Mouse (Mus musculus) stomach, postnatal 0 days (tissue): ENCODE measurements around the gene Mgat1. TPM values are rescaled to one million over a fixed set of nuclear protein-coding genes. Genes with fewer than 3 reads are reported as not detected.

Source experiments
- ATAC-seq: fragments of 200-750 bp; cut with Nextera tagmentation; 2 replicates; pipeline ENCODE4 v1.8.0; 2017; ENCODE audit not compliant: low FRiP score, low TSS enrichment
- DNase-seq: peaks from one replicate; pipeline ENCODE4 v3.0.0-alpha.2; 2016; ENCODE audit warnings: low spot score
- H3K27ac ChIP-seq: fragments of 300-500 bp; sonication (generic); replicated peaks from 2 replicates; pipeline ENCODE4 v1.5.1; 2014; ENCODE audit warnings: mild to moderate bottlenecking, control low read depth
- H3K27me3 ChIP-seq: fragments of 300-500 bp; sonication (generic); 2 replicates; pipeline ENCODE4 v1.6.1; 2014; ENCODE audit warnings: low read length; ENCODE audit not compliant: control insufficient read depth, insufficient read depth
- H3K36me3 ChIP-seq: fragments of 300-500 bp; sonication (generic); 2 replicates; pipeline ENCODE4 v1.6.1; 2014; ENCODE audit warnings: low read length, mixed read lengths; ENCODE audit not compliant: control insufficient read depth, insufficient read depth
- H3K4me1 ChIP-seq: fragments of 300-500 bp; sonication (generic); replicated peaks from 2 replicates; pipeline ENCODE4 v1.6.1; 2014; ENCODE audit warnings: antibody characterized with exemption; ENCODE audit not compliant: control insufficient read depth, insufficient read depth
- H3K4me2 ChIP-seq: fragments of 300-500 bp; sonication (generic); replicated peaks from 2 replicates; pipeline ENCODE4 v1.6.1; 2014; ENCODE audit warnings: low read depth, mild to moderate bottlenecking, control low read depth, moderate library complexity
- H3K4me3 ChIP-seq: fragments of 300-500 bp; sonication (generic); 2 replicates; pipeline ENCODE4 v1.5.1; 2014; ENCODE audit warnings: low read depth, low read length, control low read depth
- H3K9ac ChIP-seq: fragments of 300-500 bp; sonication (generic); 2 replicates; pipeline ENCODE4 v1.6.1; 2014; ENCODE audit warnings: mild to moderate bottlenecking, low read length, control low read depth, mixed read lengths
- H3K9me3 ChIP-seq: fragments of 300-500 bp; sonication (generic); 2 replicates; pipeline ENCODE4 v1.6.1; 2016; ENCODE audit warnings: low read length; ENCODE audit not compliant: control insufficient read depth
- CTCF ChIP-seq: IDR thresholded peaks from 2 replicates; pipeline ENCODE4 v1.5.1; 2016; ENCODE audit warnings: antibody characterized with exemption, low read depth, mild to moderate bottlenecking, moderate library complexity
- EP300 ChIP-seq: optimal IDR thresholded peaks from 2 replicates; pipeline ENCODE3; 2016; ENCODE audit warnings: antibody characterized with exemption
- WGBS: fragments of 180-500 bp; shearing (Covaris S2); extraction: QIAGEN DNeasy Blood & Tissue Kit; methylation state at CpG from one replicate; pipeline ENCODE4 v1.1.7; 2014; 5-methylcytosine and 5-hydroxymethylcytosine counted together
- polyA plus RNA-seq: library from polyadenylated mRNA; unstranded; fragments of >200 nt; fragmentation: Nextera tagmentation; extraction: Ambion mirVana; gene quantifications from 2 replicates; pipeline ENCODE4 v1.2.1, GENCODE M21; 2015

The Mgat1 gene
- polyA plus RNA-seq, 1 experiment from 2014 or later, result 43.4 TPM

- H3K4me2 ChIP-seq, result no peak overlapping the region
- H3K27ac ChIP-seq, result no peak overlapping the region
- ATAC-seq (no peak), DNase-seq (no peak)
- H3K27me3 ChIP-seq, result no peaks in the 10 kb centered on the region
- no peaks in the 10 kb centered on the region for H3K9me3 ChIP-seq
- H3K4me3 ChIP-seq, result no peak overlapping the region
- H3K9ac ChIP-seq, result no peak overlapping the region
- peaks cover 5% of the 10 kb centered on the region; the same call in 1 of the 2 replicates for H3K36me3 ChIP-seq
- WGBS, result 77% methylated on average over 10 of the region's 10 CpGs
- no peak for TF ChIP-seq EP300
- no peaks in the 10 kb centered on the region for H3K4me1 ChIP-seq
Measured at GRCm38 (mm10) chr11:49267316-49267715, 23.3 kb downstream of the Mgat1 start.

DNA sequence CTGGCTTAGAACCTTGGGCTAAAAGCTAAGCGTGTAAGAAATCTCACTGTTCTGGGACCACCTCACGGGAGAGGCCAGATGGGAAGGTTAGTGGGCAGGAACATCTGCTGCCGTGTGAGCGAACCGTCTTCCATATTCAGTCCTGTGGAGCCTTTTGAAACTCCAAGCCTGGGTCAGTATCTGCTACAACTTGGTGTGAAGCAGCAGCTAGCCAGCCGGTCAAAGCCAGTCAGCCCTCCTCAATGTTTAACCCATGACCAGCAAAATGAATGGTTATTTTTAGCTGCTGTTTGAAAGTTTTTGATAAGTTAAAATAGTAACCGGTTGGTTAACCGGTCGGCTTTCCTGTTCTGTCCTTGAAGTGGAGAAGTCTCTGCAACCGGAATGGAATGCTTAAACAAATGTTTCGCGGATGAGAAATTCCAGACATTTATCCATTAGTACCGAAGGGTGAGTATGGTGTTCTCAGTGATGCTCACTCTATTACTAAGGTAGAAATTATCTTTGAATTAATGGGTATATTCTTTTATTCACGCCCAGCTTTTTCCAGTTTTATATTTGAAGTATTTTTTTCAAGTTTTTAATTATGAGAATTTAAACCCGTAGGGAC is 24.1 kb downstream of the Mgat1 start:
- no peak for ATAC-seq
- TF ChIP-seq EP300 (no peak), CTCF (no peak)
- WGBS, result 49% methylated on average over 15 of the region's 15 CpGs
- no peaks in the 10 kb centered on the region for H3K4me1 ChIP-seq
- H3K4me2 ChIP-seq, result no peak overlapping the region
- H3K36me3 ChIP-seq, result no peaks in the 10 kb centered on the region
- no peak overlapping the region for H3K4me3 ChIP-seq
- H3K27ac ChIP-seq, result peak overlapping the region; percentile 56; the same call in 1 of the 2 replicates
- no peaks in the 10 kb centered on the region for H3K9me3 ChIP-seq
- no peak overlapping the region for H3K9ac ChIP-seq
- H3K27me3 ChIP-seq, result no peaks in the 10 kb centered on the region
- DNase-seq, result no peak

- DNase-seq, result no peak
- Histone ChIP-seq H3K27ac (no peak overlapping the region), H3K4me3 (no peak overlapping the region), H3K4me2 (no peak overlapping the region), H3K9me3 (no peaks in the 10 kb centered on the region), H3K4me1 (no peaks in the 10 kb centered on the region), H3K36me3 (no peaks in the 10 kb centered on the region), H3K27me3 (no peaks in the 10 kb centered on the region), H3K9ac (no peak overlapping the region)
- TF ChIP-seq EP300, result no peak
- TF ChIP-seq CTCF, result no peak
- 91% methylated on average over 9 of the region's 9 CpGs for WGBS
- no peak for ATAC-seq
Measured at GRCm38 (mm10) chr11:49269761-49270160, 25.8 kb downstream of the Mgat1 start.

- Histone ChIP-seq H3K27ac (no peak overlapping the region), H3K27me3 (no peaks in the 10 kb centered on the region), H3K36me3 (no peaks in the 10 kb centered on the region), H3K9me3 (no peaks in the 10 kb centered on the region), H3K9ac (no peak overlapping the region), H3K4me1 (no peaks in the 10 kb centered on the region), H3K4me2 (no peak overlapping the region), H3K4me3 (no peak overlapping the region)
- TF ChIP-seq CTCF, result no peak
- TF ChIP-seq EP300, result no peak
- WGBS, result 90% methylated on average over 4 of the region's 4 CpGs
- DNase-seq (no peak), ATAC-seq (no peak)
Measured at GRCm38 (mm10) chr11:49270368-49270767, 26.4 kb downstream of the Mgat1 start.

- TF ChIP-seq CTCF, result peak; percentile 88
- TF ChIP-seq EP300, result no peak
- no peak overlapping the region for H3K9ac ChIP-seq
- no peaks in the 10 kb centered on the region for H3K4me1 ChIP-seq
- no peak overlapping the region for H3K4me2 ChIP-seq
- H3K27me3 ChIP-seq, result no peaks in the 10 kb centered on the region
- H3K27ac ChIP-seq, result no peak overlapping the region
- H3K9me3 ChIP-seq, result no peaks in the 10 kb centered on the region
- ATAC-seq (peak; percentile 21; the same call in 1 of the 2 replicates), DNase-seq (peak; percentile 33)
- 28% methylated on average over 7 of the region's 7 CpGs for WGBS
- no peak overlapping the region for H3K4me3 ChIP-seq
- no peaks in the 10 kb centered on the region for H3K36me3 ChIP-seq
Measured at GRCm38 (mm10) chr11:49271334-49271733, 27.3 kb downstream of the Mgat1 start.

DNA sequence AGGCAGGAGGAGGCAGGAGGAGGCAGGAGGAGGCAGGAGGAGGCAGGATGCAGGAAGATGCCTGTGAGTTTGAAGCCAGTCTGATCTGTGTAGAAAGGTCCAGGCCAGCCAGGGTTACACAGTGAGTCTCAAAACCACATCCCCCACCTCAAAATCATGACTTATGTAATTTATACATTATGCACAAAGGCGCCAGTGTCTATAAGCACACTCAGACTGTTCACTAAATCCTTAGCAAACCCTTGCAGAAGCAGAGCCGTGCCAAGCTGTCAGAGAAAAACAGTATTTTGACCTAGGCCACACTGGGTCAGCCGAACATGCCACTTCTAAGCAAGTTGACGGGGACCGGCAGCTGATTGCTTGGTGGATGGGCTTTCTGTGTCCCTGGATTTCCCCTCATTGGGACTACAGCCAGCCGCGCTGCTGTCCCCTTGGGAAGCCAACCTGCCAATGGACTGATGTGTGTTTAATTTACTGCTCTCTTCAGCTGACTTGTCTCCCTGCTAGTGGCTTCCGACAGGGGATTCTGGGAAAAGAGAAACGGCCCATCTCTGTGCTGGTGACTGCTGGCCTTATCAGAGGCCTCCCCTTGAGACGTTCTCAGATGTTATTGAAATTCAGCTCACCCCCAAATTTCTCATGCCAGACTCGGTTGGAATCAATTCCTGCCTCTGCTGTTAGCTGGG is 30.0 kb downstream of the Mgat1 start:
- DNase-seq (no peak), ATAC-seq (no peak)
- no peak overlapping the region for H3K27ac ChIP-seq
- H3K4me2 ChIP-seq, result no peak overlapping the region
- H3K9ac ChIP-seq, result no peak overlapping the region
- 60% methylated on average over 11 of the region's 11 CpGs for WGBS
- TF ChIP-seq EP300 (no peak), CTCF (no peak)
- H3K9me3 ChIP-seq, result no peaks in the 10 kb centered on the region
- H3K4me3 ChIP-seq, result no peak overlapping the region
- H3K36me3 ChIP-seq, result no peaks in the 10 kb centered on the region
- no peaks in the 10 kb centered on the region for H3K4me1 ChIP-seq
- no peaks in the 10 kb centered on the region for H3K27me3 ChIP-seq
